Mouse (Mus musculus) neural tube, embryonic 12.5 days (tissue): ENCODE measurements around the gene Il4i1. TPM values are rescaled to one million over a fixed set of nuclear protein-coding genes. Genes with fewer than 3 reads are reported as not detected.

Source experiments
- ATAC-seq: fragments of 200-750 bp; cut with Nextera tagmentation; 2 replicates; pipeline ENCODE4 v1.8.0; 2017; ENCODE audit warnings: low read depth, mild to moderate bottlenecking, moderate TSS enrichment, moderate library complexity; ENCODE audit not compliant: low FRiP score
- H3K27ac ChIP-seq: fragments of 300-500 bp; sonication (generic); 2 replicates; pipeline ENCODE4 v1.5.1; 2016
- H3K27me3 ChIP-seq: fragments of 300-500 bp; sonication (generic); replicated peaks from 2 replicates; pipeline ENCODE4 v1.6.1; 2016; ENCODE audit warnings: mild to moderate bottlenecking
- H3K36me3 ChIP-seq: fragments of 300-500 bp; sonication (generic); 2 replicates; pipeline ENCODE4 v1.6.1; 2016; ENCODE audit warnings: mild to moderate bottlenecking
- H3K4me1 ChIP-seq: fragments of 300-500 bp; sonication (generic); 2 replicates; pipeline ENCODE4 v1.6.1; 2016
- H3K4me2 ChIP-seq: fragments of 300-500 bp; sonication (generic); replicated peaks from 2 replicates; pipeline ENCODE4 v1.6.1; 2016; ENCODE audit warnings: mild to moderate bottlenecking
- H3K4me3 ChIP-seq: fragments of 300-500 bp; sonication (generic); 2 replicates; pipeline ENCODE4 v1.5.1; 2016
- H3K9ac ChIP-seq: fragments of 300-500 bp; sonication (generic); 2 replicates; pipeline ENCODE4 v1.6.1; 2016; ENCODE audit warnings: mild to moderate bottlenecking
- H3K9me3 ChIP-seq: fragments of 300-500 bp; sonication (generic); 2 replicates; pipeline ENCODE4 v1.6.1; 2016; ENCODE audit warnings: mild to moderate bottlenecking
- WGBS: fragments of 180-500 bp; shearing (Covaris S2); methylation state at CpG from one replicate; pipeline ENCODE4 v1.1.7; 2016; 5-methylcytosine and 5-hydroxymethylcytosine counted together
- polyA plus RNA-seq: library from polyadenylated mRNA; unstranded; fragments of >200 nt; fragmentation: Nextera tagmentation; extraction: Ambion mirVana; gene quantifications from 2 replicates; pipeline ENCODE4 v1.2.1, GENCODE M21; 2016

Il4i1 gene
- polyA plus RNA-seq, 1 experiment from 2014 or later, result 1.5 TPM

DNA sequence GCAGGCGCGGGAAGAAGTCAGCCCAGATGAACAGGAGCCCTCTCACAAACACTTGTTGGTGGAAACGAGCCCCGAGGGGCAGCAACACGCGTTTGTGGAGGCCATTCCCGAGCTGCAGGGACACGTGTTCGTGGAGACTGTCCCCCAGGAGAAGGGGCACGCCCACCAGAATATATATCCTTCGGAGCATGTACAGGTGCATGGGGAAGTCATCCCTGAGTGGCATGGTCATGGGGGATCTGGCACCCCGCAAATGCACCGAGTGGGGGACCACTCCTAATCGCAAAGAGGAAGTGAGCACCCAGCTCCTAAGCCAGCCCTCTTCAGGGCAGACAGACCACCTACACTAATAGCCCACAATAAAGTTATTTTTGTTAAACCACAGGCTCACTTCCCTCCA is 24.2 kb downstream of the Il4i1 start:
- Histone ChIP-seq H3K9ac (no peak overlapping the region), H3K4me2 (peak overlapping the region; percentile 60; the same call in 1 of the 2 replicates), H3K36me3 (peaks cover 51% of the 10 kb centered on the region), H3K9me3 (no peaks in the 10 kb centered on the region), H3K4me3 (peak overlapping the region; percentile 23; the same call in 1 of the 2 replicates), H3K4me1 (peaks cover 14% of the 10 kb centered on the region), H3K27ac (no peak overlapping the region), H3K27me3 (peaks cover 45% of the 10 kb centered on the region)
- WGBS, result 51% methylated on average over 14 of the region's 14 CpGs
- ATAC-seq, result no peak

DNA sequence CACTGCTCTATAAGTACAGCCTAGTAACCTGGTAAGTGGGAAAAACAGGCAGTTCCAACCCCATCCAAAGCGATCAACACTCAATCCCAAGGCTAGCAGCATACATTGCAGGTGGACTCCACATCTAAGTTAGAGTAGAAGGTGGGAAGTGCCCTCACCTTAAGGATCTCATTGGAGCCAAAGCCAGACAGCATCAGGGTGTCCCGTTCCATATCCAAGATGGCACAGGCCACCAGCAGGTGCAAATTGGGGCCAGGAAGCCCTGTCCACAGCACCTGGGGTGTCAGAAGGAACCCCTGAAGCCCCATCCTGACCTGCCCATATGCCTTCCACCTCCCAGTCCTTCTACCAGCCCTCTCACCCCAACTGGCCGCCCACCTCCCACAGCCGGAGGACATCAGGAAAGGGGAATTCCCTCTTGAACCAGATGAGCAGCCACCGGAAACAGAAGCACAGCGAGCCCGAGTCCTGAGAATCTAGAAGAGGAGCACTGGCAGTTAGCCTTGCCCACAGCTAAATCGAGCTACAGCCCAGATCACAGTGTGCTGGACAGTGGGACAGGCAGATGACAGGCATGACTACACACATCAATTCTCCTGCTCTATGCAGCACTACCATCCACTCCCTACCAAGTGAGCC is 25.8 kb downstream of the Il4i1 start:
- 92% methylated on average over 8 of the region's 8 CpGs for WGBS
- Histone ChIP-seq H3K4me2 (no peak overlapping the region), H3K9me3 (no peaks in the 10 kb centered on the region), H3K4me3 (no peak overlapping the region), H3K9ac (no peak overlapping the region), H3K27ac (no peak overlapping the region), H3K36me3 (peaks cover 66% of the 10 kb centered on the region), H3K27me3 (peaks cover 45% of the 10 kb centered on the region), H3K4me1 (peaks cover 14% of the 10 kb centered on the region)
- ATAC-seq, result no peak

DNA sequence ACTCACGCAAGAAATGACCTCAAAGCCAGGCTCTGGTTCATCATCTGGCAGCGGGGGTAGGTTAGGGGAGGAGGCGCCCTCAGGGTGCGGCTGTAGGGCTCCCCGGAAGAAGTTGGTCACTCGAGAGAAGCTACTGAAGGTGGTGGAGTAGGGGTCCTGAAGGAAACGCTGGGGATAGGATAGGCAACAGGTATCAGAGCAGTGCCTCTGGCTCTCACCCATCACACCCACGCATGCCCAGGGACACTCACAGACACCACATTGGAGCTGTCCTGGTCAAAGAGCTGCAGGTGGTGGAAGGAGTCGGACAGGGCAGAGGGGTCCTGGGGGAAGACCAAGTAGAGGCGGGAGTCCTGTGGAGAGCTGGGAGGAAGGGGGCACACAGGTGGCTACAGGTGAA is 28.8 kb downstream of the Il4i1 start:
- no peak overlapping the region for H3K27ac ChIP-seq
- WGBS, result 93% methylated on average over 10 of the region's 10 CpGs
- no peak overlapping the region for H3K9ac ChIP-seq
- no peak for ATAC-seq
- H3K4me1 ChIP-seq, result peaks cover 19% of the 10 kb centered on the region
- peaks cover 24% of the 10 kb centered on the region for H3K27me3 ChIP-seq
- no peak overlapping the region for H3K4me2 ChIP-seq
- peaks cover 66% of the 10 kb centered on the region for H3K36me3 ChIP-seq
- H3K9me3 ChIP-seq, result no peaks in the 10 kb centered on the region
- no peak overlapping the region for H3K4me3 ChIP-seq

DNA sequence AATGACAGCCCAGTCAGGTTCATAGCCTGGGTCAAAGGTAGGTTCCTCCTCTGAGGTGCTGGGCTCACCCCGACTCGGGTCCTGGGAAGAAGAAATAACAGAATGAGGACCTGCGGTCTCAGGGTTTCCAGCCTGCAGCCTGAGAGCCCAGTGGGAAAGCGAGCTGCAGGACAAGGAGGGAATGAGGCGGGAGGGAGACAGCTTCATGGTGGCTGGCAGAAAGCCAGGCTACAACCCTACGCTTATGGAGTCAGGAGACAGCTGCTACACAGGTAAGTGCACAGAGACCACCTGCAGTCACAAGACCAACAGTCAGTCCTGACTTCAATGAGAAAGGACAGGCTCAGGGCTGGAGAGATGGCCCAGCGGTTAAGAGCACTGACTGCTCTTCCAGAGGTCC is 30.6 kb downstream of the Il4i1 start:
- peaks cover 7% of the 10 kb centered on the region; the same call in 1 of the 2 replicates for H3K27me3 ChIP-seq
- H3K27ac ChIP-seq, result no peak overlapping the region
- H3K4me1 ChIP-seq, result peaks cover 30% of the 10 kb centered on the region
- H3K4me2 ChIP-seq, result no peak overlapping the region
- no peak overlapping the region for H3K4me3 ChIP-seq
- peaks cover 52% of the 10 kb centered on the region for H3K36me3 ChIP-seq
- no peak for ATAC-seq
- no peak overlapping the region for H3K9ac ChIP-seq
- WGBS, result 93% methylated on average over 7 of the region's 7 CpGs
- no peaks in the 10 kb centered on the region for H3K9me3 ChIP-seq

DNA sequence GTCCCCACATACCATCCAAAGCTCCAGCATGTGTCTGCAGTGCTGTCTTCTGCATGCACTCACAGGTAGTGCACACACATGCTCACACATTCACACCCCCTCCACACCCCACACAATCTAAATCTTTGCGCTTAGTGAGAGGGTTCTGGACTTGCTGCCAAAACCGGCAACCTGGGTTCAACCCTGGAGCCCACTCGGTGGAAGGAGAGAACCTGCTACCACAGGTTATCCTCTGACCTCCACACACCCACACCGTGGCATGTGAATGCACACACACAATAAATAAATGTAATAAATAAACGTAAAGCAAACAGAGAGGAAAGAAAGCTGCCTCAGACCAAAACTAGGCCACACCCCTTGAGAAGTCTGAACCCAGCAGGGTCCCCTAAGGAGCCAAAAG is 31.6 kb downstream of the Il4i1 start:
- H3K27ac ChIP-seq, result no peak overlapping the region
- H3K4me2 ChIP-seq, result peak overlapping the region; percentile 88
- no peaks in the 10 kb centered on the region for H3K9me3 ChIP-seq
- no peak for ATAC-seq
- WGBS, result 82% methylated on average over 5 of the region's 5 CpGs
- H3K4me3 ChIP-seq, result peak overlapping the region; percentile 84
- H3K36me3 ChIP-seq, result peaks cover 46% of the 10 kb centered on the region
- no peaks in the 10 kb centered on the region for H3K27me3 ChIP-seq
- H3K4me1 ChIP-seq, result peaks cover 32% of the 10 kb centered on the region
- H3K9ac ChIP-seq, result peak overlapping the region; percentile 49

DNA sequence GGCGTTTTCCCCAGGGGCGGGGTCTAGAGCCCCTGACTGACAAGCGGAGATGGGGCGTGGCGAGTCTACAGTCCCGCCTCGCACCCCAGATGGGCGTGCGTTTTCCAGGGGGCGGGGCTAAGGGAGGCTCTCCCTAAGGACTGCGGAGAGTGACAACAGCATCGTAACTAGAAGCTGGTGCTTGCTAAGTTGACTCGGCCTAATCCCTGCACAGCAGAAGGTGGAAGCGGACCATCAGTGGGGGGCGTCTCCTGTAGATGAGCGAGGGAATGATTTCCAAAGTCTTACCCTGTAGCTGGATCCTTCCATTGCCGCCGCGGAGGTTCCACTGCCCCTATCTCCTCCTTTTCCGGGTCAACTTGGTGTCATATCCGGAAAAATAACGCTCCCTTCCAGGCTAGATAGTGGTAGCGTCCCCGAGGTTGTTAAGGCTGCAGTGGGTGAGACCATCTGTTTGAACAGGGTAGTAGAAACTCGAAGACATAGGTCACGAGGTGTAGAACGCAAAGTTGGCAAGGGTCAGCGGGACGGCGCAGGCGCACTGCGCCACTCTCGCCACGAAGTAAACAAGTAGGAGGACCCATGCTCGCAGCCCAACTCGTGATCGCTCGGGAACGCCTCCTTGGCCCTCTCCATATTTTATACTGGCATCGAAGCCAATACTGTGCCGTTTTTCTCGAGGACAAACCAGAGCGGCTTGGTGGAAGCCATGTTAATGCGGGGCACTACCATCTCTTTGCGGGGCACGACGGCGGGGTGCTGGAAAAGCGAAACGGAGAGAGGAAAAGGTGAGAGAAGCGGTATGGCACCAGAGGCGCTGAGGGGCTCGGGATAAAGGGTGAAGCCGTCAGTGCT is 32.6 kb downstream of the Il4i1 start, which contains the start of the genes Akt1s1 and Tbc1d17:
Gene Akt1s1 (plus strand): TSS at position 431 of the 855 bp plus-strand sequence.
Gene Tbc1d17 (minus strand): TSS at position 519 of the 855 bp plus-strand sequence.
- Histone ChIP-seq H3K27me3 (no peaks in the 10 kb centered on the region), H3K4me3 (peak within 1 kb of the TSS; percentile 84), H3K4me2 (peak within 1 kb of the TSS; percentile 88), H3K27ac (peak within 1 kb of the TSS; percentile 81), H3K36me3 (peaks cover 41% of the 10 kb centered on the region), H3K9me3 (no peaks in the 10 kb centered on the region), H3K9ac (peak within 1 kb of the TSS; percentile 83), H3K4me1 (peaks cover 42% of the 10 kb centered on the region)
- WGBS, result under 1% methylated on average over 54 of the region's 54 CpGs
- ATAC-seq, result peak; percentile 82

DNA sequence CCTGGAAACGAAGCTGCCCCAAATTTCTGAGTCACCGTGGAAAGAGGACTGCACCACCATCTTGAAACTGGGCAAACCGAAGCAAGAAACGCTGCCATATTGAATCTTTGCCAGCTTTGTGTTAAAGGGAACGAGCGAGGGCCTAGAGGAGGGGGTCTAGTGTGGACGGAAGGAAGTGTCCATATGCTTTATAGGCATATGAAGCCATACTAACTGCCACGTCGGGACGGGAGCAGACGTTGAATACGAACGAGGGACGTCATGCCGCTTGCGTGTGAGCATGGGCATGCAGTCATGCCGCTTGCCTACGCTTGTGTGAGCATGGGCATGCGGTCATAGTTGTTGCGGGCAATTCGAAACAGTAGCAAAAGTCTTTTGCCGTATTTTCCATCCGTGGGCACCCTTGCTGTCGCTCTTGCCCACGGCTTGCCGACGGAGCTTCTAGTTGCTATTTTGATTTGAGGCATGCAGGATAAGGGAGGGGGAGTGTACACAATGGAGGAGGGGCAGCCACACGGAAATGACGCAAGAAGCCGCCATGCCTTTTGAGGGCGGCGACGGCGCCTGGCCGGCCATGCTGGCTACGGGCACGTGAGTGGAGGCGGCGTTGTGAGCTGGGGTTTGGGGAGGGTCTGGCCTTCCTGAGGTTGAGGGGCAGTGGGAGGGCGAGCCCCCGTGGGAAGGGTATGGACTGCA is 33.4 kb downstream of the Il4i1 start:
- peak overlapping the region; percentile 84 for H3K4me3 ChIP-seq
- H3K9me3 ChIP-seq, result no peaks in the 10 kb centered on the region
- peak overlapping the region; percentile 88 for H3K4me2 ChIP-seq
- H3K27me3 ChIP-seq, result no peaks in the 10 kb centered on the region
- H3K9ac ChIP-seq, result peak overlapping the region; percentile 83
- H3K27ac ChIP-seq, result peak overlapping the region; percentile 81
- H3K4me1 ChIP-seq, result peaks cover 49% of the 10 kb centered on the region
- peak; percentile 73 for ATAC-seq
- peaks cover 33% of the 10 kb centered on the region for H3K36me3 ChIP-seq
- WGBS, result under 1% methylated on average over 41 of the region's 41 CpGs

DNA sequence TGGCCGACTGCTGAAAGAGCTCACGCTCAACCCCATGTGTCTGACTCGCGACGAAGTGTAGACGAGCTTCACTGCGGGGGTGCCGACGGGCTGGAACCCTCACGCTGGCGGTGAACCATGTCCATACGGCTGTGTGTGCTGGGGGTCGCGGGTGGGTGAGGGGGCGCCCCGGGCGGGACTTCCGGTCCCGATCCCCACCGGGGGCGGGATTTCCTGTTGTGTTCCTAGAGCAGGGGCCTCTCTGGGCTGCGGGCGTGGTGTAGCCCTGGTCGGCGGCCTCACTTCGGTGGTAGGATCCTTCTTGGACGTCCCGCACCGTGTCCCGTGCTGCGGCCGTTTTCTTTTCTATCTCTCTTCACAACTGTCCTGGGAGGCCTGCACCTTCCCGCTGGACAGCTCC is 34.0 kb downstream of the Il4i1 start:
- ATAC-seq, result peak; percentile 41

DNA sequence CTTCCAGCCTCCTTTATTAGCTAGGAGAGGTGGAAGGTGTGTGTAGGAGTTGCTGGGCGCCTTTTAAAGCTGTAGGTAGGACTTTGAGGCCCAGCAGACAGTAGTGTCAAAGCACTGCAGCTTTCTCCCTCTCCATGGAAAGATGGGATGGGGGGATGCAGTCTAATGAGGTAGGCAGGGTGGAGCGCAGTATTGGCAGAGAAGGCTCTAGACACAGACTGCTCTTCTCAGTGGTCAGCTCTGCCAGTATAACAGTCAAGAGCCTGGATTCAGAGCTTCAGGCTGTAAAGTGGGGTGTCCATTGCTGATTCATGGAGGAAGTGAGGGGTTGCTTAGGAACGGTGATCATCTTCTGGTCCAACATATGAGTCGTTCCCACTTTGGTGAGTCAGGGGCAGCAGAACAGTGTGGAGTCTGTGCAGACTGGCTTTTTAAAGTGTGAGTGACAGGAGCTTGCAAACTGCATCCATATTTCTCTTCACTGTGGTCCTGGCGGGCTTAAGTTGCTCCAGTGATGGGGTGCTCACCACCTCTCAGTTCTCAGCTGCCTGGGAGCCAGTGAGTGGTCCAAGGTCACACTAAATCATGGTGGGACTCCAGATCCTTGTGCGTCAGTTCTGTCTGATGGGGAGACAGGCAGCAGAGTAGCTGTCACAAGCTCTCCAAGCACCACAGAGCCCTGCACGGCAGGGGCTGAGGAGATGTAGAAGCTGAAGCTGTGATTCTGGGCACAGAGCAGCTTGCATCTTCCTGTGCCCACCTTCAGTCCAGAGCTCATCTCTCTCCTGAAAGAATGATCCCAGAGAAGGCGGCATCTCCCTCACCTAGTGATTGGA is 34.8 kb downstream of the Il4i1 start:
- H3K9me3 ChIP-seq, result no peaks in the 10 kb centered on the region
- H3K4me2 ChIP-seq, result peak overlapping the region; percentile 88
- no peak for ATAC-seq
- H3K9ac ChIP-seq, result peak overlapping the region; percentile 83
- peak overlapping the region; percentile 84 for H3K4me3 ChIP-seq
- H3K4me1 ChIP-seq, result peaks cover 58% of the 10 kb centered on the region
- 83% methylated on average over 8 of the region's 8 CpGs for WGBS
- no peaks in the 10 kb centered on the region for H3K27me3 ChIP-seq
- H3K36me3 ChIP-seq, result peaks cover 19% of the 10 kb centered on the region
- no peak overlapping the region for H3K27ac ChIP-seq

More for the DNA sequence above, 34.0 kb downstream of the Il4i1 start:
- peaks cover 55% of the 10 kb centered on the region for H3K4me1 ChIP-seq
- peaks cover 27% of the 10 kb centered on the region for H3K36me3 ChIP-seq
- H3K27me3 ChIP-seq, result no peaks in the 10 kb centered on the region
- peak overlapping the region; percentile 88 for H3K4me2 ChIP-seq
- H3K27ac ChIP-seq, result peak overlapping the region; percentile 81; the same call in 1 of the 2 replicates
- WGBS, result under 1% methylated on average over 33 of the region's 33 CpGs
- no peaks in the 10 kb centered on the region for H3K9me3 ChIP-seq
- peak overlapping the region; percentile 84 for H3K4me3 ChIP-seq
- peak overlapping the region; percentile 83 for H3K9ac ChIP-seq

DNA sequence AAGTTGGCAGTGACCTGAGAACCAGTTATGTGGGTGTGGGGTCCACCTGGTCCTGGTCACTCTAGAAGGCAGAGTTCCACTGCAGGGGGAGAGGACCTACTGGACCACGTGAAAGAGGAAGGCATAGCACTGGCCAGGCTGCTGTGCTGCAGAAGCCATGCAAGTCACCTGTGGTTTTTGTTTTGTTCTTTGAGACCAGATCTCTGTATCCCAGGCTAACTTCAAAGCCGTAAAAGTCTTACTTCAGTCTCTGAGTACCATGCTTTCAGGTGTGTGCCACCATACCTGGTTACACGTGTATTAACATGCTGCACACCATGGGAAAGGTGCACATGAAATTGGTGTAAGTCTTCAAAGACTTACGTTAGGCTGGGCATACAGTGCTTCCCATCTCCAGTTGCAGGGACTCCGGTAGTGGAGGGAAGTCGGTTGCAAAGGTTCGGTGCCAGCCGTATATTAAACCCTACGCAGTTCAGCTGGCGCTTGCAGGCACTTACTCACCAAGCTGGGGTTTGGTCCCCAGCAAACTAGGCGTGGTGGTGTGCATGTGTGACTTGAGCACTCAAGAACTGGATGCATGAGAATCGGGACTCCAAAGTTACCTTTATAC is 35.5 kb downstream of the Il4i1 start:
- Histone ChIP-seq H3K4me3 (no peak overlapping the region), H3K4me1 (peaks cover 64% of the 10 kb centered on the region), H3K27ac (no peak overlapping the region), H3K4me2 (peak overlapping the region; percentile 88; the same call in 1 of the 2 replicates), H3K9ac (no peak overlapping the region), H3K36me3 (peaks cover 12% of the 10 kb centered on the region; the same call in 1 of the 2 replicates), H3K27me3 (no peaks in the 10 kb centered on the region), H3K9me3 (no peaks in the 10 kb centered on the region)
- 91% methylated on average over 12 of the region's 12 CpGs for WGBS
- no peak for ATAC-seq
